Mouse (Mus musculus) CD4-positive helper T cell, adult 2 months (primary cell): Measurements from ENCODE around the gene Colgalt2.

Source experiments
- DNase-seq: peaks from one replicate; pipeline ENCODE4 v3.0.0-alpha.2; 2012; ENCODE audit warnings: low read depth, missing footprints, low spot score

Colgalt2 gene

GRCm38 (mm10) chr1:152476126-152476525, 76.5 kb downstream of the Colgalt2 start:
- no peak for DNase-seq

GRCm38 (mm10) chr1:152490842-152491241, 91.2 kb downstream of the Colgalt2 start:
- DNase-seq: no peak

- no peak for DNase-seq
Observed at GRCm38 (mm10) chr1:152492258-152492657, 92.6 kb downstream of the Colgalt2 start.

GRCm38 (mm10) chr1:152496831-152497230, 97.2 kb downstream of the Colgalt2 start:
- no peak for DNase-seq

GRCm38 (mm10) chr1:152497581-152497980, 98.0 kb downstream of the Colgalt2 start:
- DNase-seq: no peak

GRCm38 (mm10) chr1:152499802-152500201, 100.2 kb downstream of the Colgalt2 start:
- DNase-seq: peak; percentile 47

GRCm38 (mm10) chr1:152506175-152506574, 106.5 kb downstream of the Colgalt2 start:
- no peak for DNase-seq

GRCm38 (mm10) chr1:152506726-152507125, 107.1 kb downstream of the Colgalt2 start:
- no peak for DNase-seq

GRCm38 (mm10) chr1:152508481-152509220, 109.0 kb downstream of the Colgalt2 start:
- DNase-seq: no peak

- peak; percentile 47 for DNase-seq
Observed at GRCm38 (mm10) chr1:152511237-152511636, 111.6 kb downstream of the Colgalt2 start.

GRCm38 (mm10) chr1:152514256-152514655, 114.6 kb downstream of the Colgalt2 start:
- no peak for DNase-seq

GRCm38 (mm10) chr1:152517057-152517570, 117.5 kb downstream of the Colgalt2 start:
- no peak for DNase-seq

GRCm38 (mm10) chr1:152518971-152519370, 119.3 kb downstream of the Colgalt2 start:
- DNase-seq: no peak

GRCm38 (mm10) chr1:152520798-152521575, 121.4 kb downstream of the Colgalt2 start:
- peak; percentile 16 for DNase-seq

- DNase-seq: no peak
Observed at GRCm38 (mm10) chr1:152522226-152522625, 122.6 kb downstream of the Colgalt2 start.

GRCm38 (mm10) chr1:152523292-152523691, 123.7 kb downstream of the Colgalt2 start:
- DNase-seq: no peak

GRCm38 (mm10) chr1:152524098-152524892, 124.7 kb downstream of the Colgalt2 start:
- no peak for DNase-seq

GRCm38 (mm10) chr1:152524987-152525648, 125.5 kb downstream of the Colgalt2 start:
- peak; percentile 62 for DNase-seq

GRCm38 (mm10) chr1:152526154-152526553, 126.5 kb downstream of the Colgalt2 start:
- DNase-seq: no peak

- DNase-seq: no peak
Observed at GRCm38 (mm10) chr1:152528214-152528613, 128.6 kb downstream of the Colgalt2 start.

GRCm38 (mm10) chr1:152528778-152529177, 129.1 kb downstream of the Colgalt2 start:
- DNase-seq: no peak
